Mouse (Mus musculus) G1E (cell line): ENCODE measurements around the gene Iqcc.

Source experiments
- CTCF ChIP-seq: IDR thresholded peaks from 2 replicates; pipeline ENCODE4 v1.5.1; 2012; ENCODE audit warnings: low read depth, low read length, inconsistent platforms, mixed read lengths
- GATA1 ChIP-seq: IDR thresholded peaks from 2 replicates; pipeline ENCODE4 v1.6.1; 2012; ENCODE audit warnings: borderline replicate concordance, low read length, inconsistent platforms, mixed read lengths
- TAL1 ChIP-seq: conservative IDR thresholded peaks from 2 replicates; pipeline ENCODE4 v1.6.1; 2012; ENCODE audit warnings: low read depth, low read length, inconsistent platforms, mixed read lengths

DNA sequence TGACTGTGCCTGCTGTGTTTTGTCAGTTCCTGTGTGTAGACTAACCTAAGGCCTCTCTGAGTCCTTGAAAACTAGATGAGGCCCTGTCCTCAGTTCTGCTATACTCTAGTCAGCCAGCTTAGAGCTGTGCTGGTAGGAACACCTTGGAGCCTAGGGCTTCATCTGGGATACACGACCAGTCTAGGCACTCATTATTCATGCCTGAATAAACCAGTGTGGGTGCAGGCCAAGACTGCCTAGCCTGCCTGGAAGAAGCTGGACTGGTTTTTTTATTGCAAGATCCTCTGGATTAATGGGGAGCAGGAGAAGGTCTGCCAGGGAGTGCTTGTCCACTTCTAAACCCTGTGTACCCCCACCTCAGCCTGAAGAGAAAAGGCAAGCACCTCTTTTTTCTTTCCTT, 32.0 kb downstream of the Iqcc start:
- TF ChIP-seq CTCF (no peak), TAL1 (no peak), GATA1 (no peak)
